Comparison of ENCODE assay signal across 8 mouse cellular contexts in genomic region chr7:113765667-113766497, GRCm38 (mm10). TPM values are rescaled to one million over a fixed set of nuclear protein-coding genes. Genes with fewer than 3 reads are reported as not detected.
A peak's percentile ranks its signal among the peaks of the same experiment; 100 is the strongest.
DNase-seq lines count a peak whose midpoint lies in the region; ATAC-seq lines count a peak whose summit lies in the region.

Gene Spon1 (plus strand): TSS chr7:113765998.

- peaks cover 30% of the 10 kb centered on the region for H3K27me3 ChIP-seq in lung, embryonic 16.5 days (ENCODE audit: control insufficient read depth, insufficient read depth, low read depth, low read length)

- H3K9ac ChIP-seq in lung, embryonic 16.5 days (ENCODE audit: low read length), result peak within 1 kb of the TSS; percentile 65

- H3K36me3 ChIP-seq in lung, embryonic 16.5 days (ENCODE audit: control insufficient read depth, insufficient read depth, low read length), result no peaks in the 10 kb centered on the region

- H3K9me3 ChIP-seq in lung, embryonic 16.5 days (ENCODE audit: control insufficient read depth, low read length), result peaks cover 5% of the 10 kb centered on the region; the same call in 1 of the 2 replicates

- H3K27ac ChIP-seq in lung, embryonic 16.5 days (ENCODE audit: low read length), result no peak within 1 kb of the TSS

- peaks cover 10% of the 10 kb centered on the region for H3K4me1 ChIP-seq in lung, embryonic 16.5 days (replicated peaks; ENCODE audit: control insufficient read depth, insufficient read depth, low read length)

- intact Hi-C loops in heart, postnatal 14 days (cut with DNase I), result loop anchor here (5.0 kb wide), 2 partner anchors 141 to 196 kb away; no protein-coding TSS in a partner anchor

- peak within 1 kb of the TSS; percentile 94 for H3K4me2 ChIP-seq in lung, embryonic 16.5 days (ENCODE audit: low read depth, low read length)

- peak; percentile 81 for ATAC-seq in lung, embryonic 16.5 days (ENCODE audit: low read depth)

- peak within 1 kb of the TSS; percentile 58 for H3K4me3 ChIP-seq in lung, embryonic 16.5 days (ENCODE audit: low read length)

- DNase-seq in Muller cell, postnatal 12 days (ENCODE audit: inconsistent ontology term), result peak; percentile 83
- peak; percentile 74 to 81 for DNase-seq in cerebellum, adult 18-20 months
- peak; percentile 60 for DNase-seq in forelimb bud, embryonic 11.5 days (ENCODE audit: low read depth, low spot score)
- DNase-seq in heart, postnatal 14 days, result peak; percentile 49 to 58
- peak; percentile 69 to 76 for DNase-seq in layer of hippocampus, postnatal 36 days
- DNase-seq in ovary, postnatal 36 days (ENCODE audit: low spot score), result peak; percentile 61
- peak; percentile 58 for DNase-seq in yolk sac, embryonic 10.5 days (ENCODE audit: low spot score)

- under 1% methylated on average over 56 of the region's 56 CpGs for WGBS in lung, embryonic 16.5 days

RNA-seq across cellular contexts. Expression of gene Spon1, which starts in this region (rescaled TPM):
- total RNA-seq in heart, postnatal 14 days (2021), result 10 to 100 TPM in 1 of 2 experiments, 1 to 10 TPM in 1; 9.0 to 13.1 TPM
- total RNA-seq in layer of hippocampus, postnatal 36 days (2021), result 10 to 100 TPM; 65.4 to 66.9 TPM
- polyA plus RNA-seq in lung, embryonic 16.5 days (2015; fragmentation: Nextera tagmentation; extraction: Ambion mirVana), result 13.7 and 13.9 TPM in 2 replicates

Comparison
In these comparisons a context has a peak if more than half of its experiments do, and no peak if none do; other contexts are left out.
1. RNA of gene Spon1 (total RNA-seq): 65.4 to 66.9 TPM in layer of hippocampus, postnatal 36 days; 9.0 to 13.1 TPM in heart, postnatal 14 days; every median in the first group is over 4 times any median in the second.
2. Peak in every context shown above with its lines, with median percentiles within 50 percentile points of each other: DNase-seq.